Mouse (Mus musculus) leukemia stem cell, adult 10-12 weeks (primary cell): ENCODE results near the gene Actl9. TPM values are rescaled to one million over a fixed set of nuclear protein-coding genes. Genes with fewer than 3 reads are reported as not detected.

Experiments used
- polyA plus RNA-seq: library from polyadenylated mRNA; stranded (reverse); fragments of >175 nt; gene quantifications from 2 replicates; pipeline ENCODE4 v1.2.3, GENCODE M21; 2012; ENCODE audit warnings: low replicate concordance

Gene Actl9
- polyA plus RNA-seq: not detected in 2 replicates

DNA sequence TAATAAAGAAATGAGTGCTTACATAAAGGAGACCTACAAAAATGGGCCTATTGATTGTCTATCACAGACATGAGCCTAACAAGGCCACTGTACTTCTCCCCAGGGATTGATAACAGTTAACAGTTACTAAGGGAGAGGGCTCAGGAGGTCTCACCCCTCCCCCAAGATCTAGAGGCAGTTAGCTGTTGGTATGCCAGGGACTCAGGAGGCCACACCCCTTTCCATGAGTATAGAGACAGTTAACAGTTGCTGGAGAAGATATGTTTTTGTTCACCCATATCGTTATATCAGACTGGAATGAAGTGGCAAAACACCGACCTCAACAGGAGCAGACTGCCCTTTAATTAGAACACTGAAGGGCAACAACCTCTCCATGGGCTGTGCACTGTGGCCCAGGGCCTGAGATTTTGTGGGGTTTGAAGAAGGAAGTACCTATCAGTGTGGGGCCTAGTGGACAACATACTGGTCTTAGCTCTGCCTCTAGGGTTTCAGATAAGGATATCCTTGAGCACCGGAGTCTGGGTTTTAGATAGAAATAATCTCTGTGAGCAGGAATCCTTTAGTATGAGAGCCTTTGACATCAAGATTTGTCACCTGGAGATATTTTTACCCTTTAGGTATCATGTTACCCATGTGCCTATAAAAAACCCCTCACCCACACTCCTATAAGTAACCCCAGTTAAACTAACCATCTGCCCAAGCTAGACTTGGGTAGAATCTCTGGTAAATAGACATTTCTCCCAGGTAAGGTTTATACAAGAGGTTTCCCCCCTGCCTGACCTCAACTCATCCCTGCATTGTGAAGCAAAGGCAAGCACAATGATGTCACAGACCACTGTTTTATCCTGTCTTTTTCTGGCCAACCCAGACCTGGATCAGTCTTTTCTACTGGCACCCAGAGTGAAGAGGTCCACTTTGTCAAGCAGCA lies at the start of gene Actl9:
Gene Actl9 (plus strand): TSS at position 878 of the 928 bp plus-strand sequence.

GRCm38 (mm10) chr17:33394182-33395034 lies 38.3 kb upstream of the Actl9 start, which contains the start of gene Zfp101:
Gene Zfp101 (minus strand): TSS chr17:33394641.

Other genes starting within 250 kb of the Actl9 start
- not detected in 2 replicates for gene Olfr239, start 241.6 kb upstream of the Actl9 start, polyA plus RNA-seq
- gene Olfr1564, start 211.2 kb upstream of the Actl9 start, polyA plus RNA-seq: not detected in 2 replicates
- gene Zfp955a, start 177.8 kb upstream of the Actl9 start, polyA plus RNA-seq: 0.31 TPM in 1 of 2 replicates, not detected in the other
- 0.05 TPM in 1 of 2 replicates, not detected in the other for gene Olfr63, start 168.2 kb upstream of the Actl9 start, polyA plus RNA-seq
- 0.38 TPM in 1 of 2 replicates, not detected in the other for gene Zfp955b, start 143.4 kb upstream of the Actl9 start, polyA plus RNA-seq
- 0.31 TPM in 1 of 2 replicates, not detected in the other for gene Zfp81, start 74.0 kb upstream of the Actl9 start, polyA plus RNA-seq
- gene Zfp101, start 38.3 kb upstream of the Actl9 start, polyA plus RNA-seq: 0.21 and 0.90 TPM in 2 replicates
- gene Adamts10, start 91.3 kb downstream of the Actl9 start, polyA plus RNA-seq: 15.1 and 18.9 TPM in 2 replicates
- 6.2 and 6.8 TPM in 2 replicates for gene Myo1f, start 122.8 kb downstream of the Actl9 start, polyA plus RNA-seq
- 89.6 and 130 TPM in 2 replicates for gene Zfp414, start 196.2 kb downstream of the Actl9 start, polyA plus RNA-seq
- 0.98 TPM in 1 of 2 replicates, not detected in the other for gene Pram1, start 205.2 kb downstream of the Actl9 start, polyA plus RNA-seq